Mouse (Mus musculus): ENCODE measurements at regions not wholly inside any gene's neighbourhood (a gene's known extent, or its start where the extent isn't known, plus 50 kb on each side); places are given as distances from the start of the nearest gene placed in this dataset.
A peak's percentile ranks its signal among the peaks of the same experiment; 100 is the strongest.

- no peak for DNase-seq
These were observed 61.1 kb upstream of the Cers6 start for GRCm38 (mm10) chr2:68799993-68800740.

- no peak for DNase-seq
These were observed 57.1 kb upstream of the Cers6 start for GRCm38 (mm10) chr2:68804117-68804516.

- DNase-seq, result peak; percentile 54
These were observed 55.4 kb upstream of the Cers6 start for GRCm38 (mm10) chr2:68805866-68806265.

- no peak for DNase-seq
These were observed 54.8 kb upstream of the Cers6 start for GRCm38 (mm10) chr2:68806311-68806895.
